Mouse (Mus musculus) forebrain, embryonic 15.5 days (tissue): ENCODE data around the gene Dpt. TPM values are rescaled to one million over a fixed set of nuclear protein-coding genes. Genes with fewer than 3 reads are reported as not detected.
"Not testable (repeated sequence)": the region's sequence is repeated elsewhere in the genome, so short reads cannot be mapped to it uniquely, and the experiment has no call there.

Source experiments
- ATAC-seq: fragments of 200-750 bp; cut with Nextera tagmentation; replicated peaks from 2 replicates; pipeline ENCODE4 v1.8.0; 2017; ENCODE audit warnings: mild to moderate bottlenecking, moderate TSS enrichment, moderate library complexity
- H3K27ac ChIP-seq: fragments of 300-500 bp; sonication (generic); replicated peaks from 2 replicates; pipeline ENCODE4 v1.5.1; 2015; ENCODE audit warnings: mild to moderate bottlenecking, inconsistent platforms
- H3K27me3 ChIP-seq: fragments of 300-500 bp; sonication (generic); 2 replicates; pipeline ENCODE4 v1.6.1; 2015; ENCODE audit warnings: inconsistent platforms
- H3K36me3 ChIP-seq: fragments of 300-500 bp; sonication (generic); 2 replicates; pipeline ENCODE4 v1.6.1; 2015; ENCODE audit warnings: mild to moderate bottlenecking, inconsistent platforms
- H3K4me1 ChIP-seq: fragments of 300-500 bp; sonication (generic); 2 replicates; pipeline ENCODE4 v1.6.1; 2015; ENCODE audit warnings: inconsistent platforms
- H3K4me2 ChIP-seq: fragments of 300-500 bp; sonication (generic); replicated peaks from 2 replicates; pipeline ENCODE4 v1.6.1; 2015; ENCODE audit warnings: mild to moderate bottlenecking, inconsistent platforms
- H3K4me3 ChIP-seq: fragments of 300-500 bp; sonication (generic); 2 replicates; pipeline ENCODE4 v1.5.1; 2015; ENCODE audit warnings: mild to moderate bottlenecking, inconsistent platforms
- H3K9ac ChIP-seq: fragments of 300-500 bp; sonication (generic); replicated peaks from 2 replicates; pipeline ENCODE4 v1.6.1; 2015; ENCODE audit warnings: mild to moderate bottlenecking, inconsistent platforms
- H3K9me3 ChIP-seq: fragments of 300-500 bp; sonication (generic); 2 replicates; pipeline ENCODE4 v1.6.1; 2016; ENCODE audit warnings: inconsistent platforms
- WGBS: fragments of 180-500 bp; shearing (Covaris S2); methylation state at CpG from one replicate; pipeline ENCODE4 v1.1.7; 2015; ENCODE audit warnings: mixed read lengths; 5-methylcytosine and 5-hydroxymethylcytosine counted together
- polyA plus RNA-seq: library from polyadenylated mRNA; unstranded; fragments of >200 nt; fragmentation: Nextera tagmentation; extraction: Ambion mirVana; gene quantifications from 2 replicates; pipeline ENCODE4 v1.2.1, GENCODE M21; 2015

The Dpt gene
- polyA plus RNA-seq: not detected in 2 replicates

GRCm38 (mm10) chr1:164796471-164796870 lies at the start of gene Dpt:
Gene Dpt (plus strand): TSS chr1:164796644.
- Histone ChIP-seq H3K27ac (no peak within 1 kb of the TSS), H3K4me1 (peaks cover 6% of the 10 kb centered on the region; the same call in 1 of the 2 replicates), H3K27me3 (no peaks in the 10 kb centered on the region), H3K4me2 (no peak within 1 kb of the TSS), H3K36me3 (no peaks in the 10 kb centered on the region), H3K9me3 (no peaks in the 10 kb centered on the region), H3K9ac (no peak within 1 kb of the TSS), H3K4me3 (no peak within 1 kb of the TSS)
- ATAC-seq: no peak
- WGBS: 93% methylated on average over 8 of the region's 8 CpGs

GRCm38 (mm10) chr1:164753736-164754135 lies 42.7 kb upstream of the Dpt start:
- H3K36me3 ChIP-seq: no peaks in the 10 kb centered on the region
- no peaks in the 10 kb centered on the region for H3K9me3 ChIP-seq
- H3K4me1 ChIP-seq: no peaks in the 10 kb centered on the region
- H3K9ac ChIP-seq: no peak overlapping the region
- H3K27ac ChIP-seq: no peak overlapping the region
- H3K27me3 ChIP-seq: no peaks in the 10 kb centered on the region
- 97% methylated on average over 4 of the region's 4 CpGs for WGBS
- H3K4me2 ChIP-seq: no peak overlapping the region
- H3K4me3 ChIP-seq: no peak overlapping the region
- no peak for ATAC-seq

DNA sequence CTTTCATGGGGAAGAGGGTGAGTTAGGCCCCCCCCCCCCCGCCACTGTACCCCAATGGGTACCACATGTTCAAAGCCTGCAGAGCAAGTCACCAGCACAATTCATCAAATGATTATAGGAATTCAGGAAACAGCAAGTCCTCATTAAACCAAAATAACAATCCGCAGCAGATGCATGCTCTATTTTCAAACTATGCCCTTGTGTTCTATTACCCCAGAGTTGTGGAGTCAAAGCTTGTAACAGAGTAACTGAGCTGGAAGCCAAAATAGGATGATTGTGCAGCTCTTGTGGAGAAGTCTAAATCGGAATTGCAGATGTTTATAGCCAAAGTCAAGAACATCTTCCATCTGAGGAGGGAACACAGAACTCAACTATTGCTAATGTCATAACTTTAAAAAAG lies 40.8 kb upstream of the Dpt start:
- no peak overlapping the region for H3K4me3 ChIP-seq
- WGBS: 82% methylated on average over 3 of the region's 3 CpGs

DNA sequence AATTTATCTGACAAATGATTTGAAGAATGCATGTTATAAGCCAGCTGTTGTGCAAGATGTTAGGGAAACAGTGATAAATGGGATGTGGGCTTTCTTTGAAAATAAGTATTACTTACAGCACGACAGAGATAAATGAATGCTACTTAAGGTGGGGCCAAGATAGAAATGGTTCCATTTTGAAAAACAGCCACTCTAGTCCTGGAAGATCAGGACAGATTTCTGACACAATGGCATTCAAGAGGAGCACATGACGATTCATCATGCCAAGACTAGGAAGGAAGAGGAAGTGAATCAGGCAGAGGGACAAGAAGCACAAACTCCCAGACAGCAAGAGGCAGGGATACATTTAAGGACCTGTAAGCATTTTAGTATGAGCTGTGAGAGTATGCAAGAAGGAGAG lies 39.5 kb upstream of the Dpt start:
- H3K27me3 ChIP-seq: no peaks in the 10 kb centered on the region
- no peak for ATAC-seq
- H3K4me1 ChIP-seq: no peaks in the 10 kb centered on the region
- H3K4me3 ChIP-seq: no peak overlapping the region
- no peak overlapping the region for H3K4me2 ChIP-seq
- WGBS: 78% methylated on average over 2 of the region's 2 CpGs
- H3K9ac ChIP-seq: no peak overlapping the region
- no peaks in the 10 kb centered on the region for H3K36me3 ChIP-seq
- no peak overlapping the region for H3K27ac ChIP-seq
- no peaks in the 10 kb centered on the region for H3K9me3 ChIP-seq

More for the DNA sequence above, 40.8 kb upstream of the Dpt start:
- ATAC-seq: no peak
- no peak overlapping the region for H3K4me2 ChIP-seq
- H3K4me1 ChIP-seq: no peaks in the 10 kb centered on the region
- H3K27ac ChIP-seq: no peak overlapping the region
- no peaks in the 10 kb centered on the region for H3K27me3 ChIP-seq
- H3K9me3 ChIP-seq: no peaks in the 10 kb centered on the region
- H3K36me3 ChIP-seq: no peaks in the 10 kb centered on the region
- no peak overlapping the region for H3K9ac ChIP-seq

DNA sequence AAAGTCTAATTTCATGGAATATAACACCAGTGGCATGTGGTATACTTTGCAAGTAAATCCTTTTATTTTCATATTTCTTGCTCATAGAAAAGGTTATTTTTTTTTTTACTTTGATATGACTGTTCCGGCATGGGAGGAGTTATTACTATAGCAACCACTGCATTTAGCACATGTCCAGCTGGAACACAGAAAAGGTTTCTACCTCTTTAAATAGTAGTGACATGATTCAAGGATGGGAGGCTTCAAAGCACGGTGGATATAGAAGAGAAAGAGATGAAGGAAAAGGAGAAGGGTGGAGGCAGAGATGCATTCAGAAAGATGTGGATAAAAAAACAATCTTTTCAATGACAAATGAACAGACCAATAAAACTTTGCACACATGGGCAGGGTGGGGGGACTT lies 38.0 kb upstream of the Dpt start:
- Histone ChIP-seq H3K4me3 (no peak overlapping the region), H3K4me1 (no peaks in the 10 kb centered on the region), H3K36me3 (no peaks in the 10 kb centered on the region), H3K27me3 (no peaks in the 10 kb centered on the region), H3K27ac (no peak overlapping the region), H3K9ac (no peak overlapping the region), H3K9me3 (no peaks in the 10 kb centered on the region), H3K4me2 (no peak overlapping the region)
- WGBS: 75% methylated on average over 2 of the region's 2 CpGs
- ATAC-seq: no peak

DNA sequence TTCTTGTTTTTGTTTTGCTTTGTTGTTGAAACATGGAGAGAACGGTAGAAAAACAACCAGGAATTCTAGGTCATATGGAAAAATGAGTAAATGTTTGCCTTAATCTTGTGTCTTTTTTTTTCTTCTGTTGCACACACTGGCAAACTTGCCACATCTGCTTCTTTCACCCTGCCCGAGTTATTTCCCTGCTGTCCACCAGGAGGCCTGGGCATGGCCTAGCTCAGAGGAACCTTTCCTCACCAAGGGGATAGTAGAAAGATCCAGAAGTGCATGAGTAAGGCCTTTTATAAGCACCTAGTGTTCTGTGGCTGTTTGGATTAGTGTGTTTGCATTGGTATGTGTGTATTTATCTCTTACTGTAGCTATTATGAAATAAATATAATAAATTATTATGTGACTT lies 34.2 kb upstream of the Dpt start:
- H3K27me3 ChIP-seq: no peaks in the 10 kb centered on the region
- H3K4me1 ChIP-seq: no peaks in the 10 kb centered on the region
- no peaks in the 10 kb centered on the region for H3K36me3 ChIP-seq
- H3K4me3 ChIP-seq: no peak overlapping the region
- H3K4me2 ChIP-seq: no peak overlapping the region
- ATAC-seq: no peak
- WGBS: 68% methylated on average over 2 of the region's 2 CpGs
- H3K9me3 ChIP-seq: no peaks in the 10 kb centered on the region
- H3K27ac ChIP-seq: no peak overlapping the region
- H3K9ac ChIP-seq: no peak overlapping the region

DNA sequence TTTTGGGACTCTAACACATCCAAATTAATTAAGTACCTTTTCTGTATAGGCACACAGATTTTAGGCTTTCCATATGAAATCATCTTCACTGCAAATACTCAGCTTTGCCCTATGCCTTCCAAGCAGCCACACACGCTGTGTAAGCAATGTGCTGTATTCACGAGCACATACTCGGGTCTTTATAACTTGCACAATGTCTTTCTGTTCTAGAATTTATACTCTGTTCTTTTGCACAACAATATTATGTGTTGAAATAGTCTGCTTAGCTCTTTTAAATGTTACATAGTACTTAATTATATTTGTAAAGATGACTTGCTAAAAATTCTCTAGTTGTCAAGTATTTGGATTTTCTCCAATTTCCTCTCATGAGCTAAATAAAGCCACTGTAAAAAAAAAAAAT lies 29.8 kb upstream of the Dpt start:
- H3K4me3 ChIP-seq: no peak overlapping the region
- no peaks in the 10 kb centered on the region for H3K36me3 ChIP-seq
- no peaks in the 10 kb centered on the region for H3K27me3 ChIP-seq
- H3K27ac ChIP-seq: no peak overlapping the region
- 69% methylated on average over 3 of the region's 3 CpGs for WGBS
- no peak for ATAC-seq
- H3K4me1 ChIP-seq: no peaks in the 10 kb centered on the region
- no peaks in the 10 kb centered on the region for H3K9me3 ChIP-seq
- no peak overlapping the region for H3K9ac ChIP-seq
- no peak overlapping the region for H3K4me2 ChIP-seq

DNA sequence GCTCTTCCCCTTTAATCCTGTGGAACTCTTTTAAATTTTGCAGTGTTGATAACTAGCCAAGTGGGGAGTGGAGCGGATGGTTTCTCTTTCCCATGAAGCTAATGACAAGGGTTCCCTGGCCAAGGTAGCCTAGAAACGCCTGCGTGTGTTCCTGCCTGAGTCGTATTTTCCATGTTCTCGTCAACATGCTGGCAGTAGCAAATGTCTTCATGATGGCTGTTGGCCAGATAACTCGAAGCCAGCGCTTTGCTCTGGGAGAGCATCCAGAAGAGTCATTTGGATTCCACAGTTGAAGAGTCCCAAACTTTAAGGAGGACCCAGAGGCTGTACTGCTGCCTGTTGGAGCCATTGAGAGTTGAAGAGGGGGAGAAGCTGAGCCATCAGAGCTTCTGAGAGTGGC lies 25.8 kb upstream of the Dpt start:
- Histone ChIP-seq H3K9ac (no peak overlapping the region), H3K4me2 (no peak overlapping the region), H3K4me3 (no peak overlapping the region), H3K9me3 (no peaks in the 10 kb centered on the region), H3K36me3 (no peaks in the 10 kb centered on the region), H3K4me1 (no peaks in the 10 kb centered on the region), H3K27me3 (no peaks in the 10 kb centered on the region), H3K27ac (no peak overlapping the region)
- WGBS: 64% methylated on average over 7 of the region's 7 CpGs
- ATAC-seq: peak; percentile 64

GRCm38 (mm10) chr1:164780851-164781510 lies 15.5 kb upstream of the Dpt start:
- Histone ChIP-seq H3K9me3 (no peaks in the 10 kb centered on the region), H3K36me3 (no peaks in the 10 kb centered on the region), H3K27me3 (no peaks in the 10 kb centered on the region), H3K4me3 (no peak overlapping the region), H3K4me2 (no peak overlapping the region), H3K9ac (no peak overlapping the region), H3K4me1 (no peaks in the 10 kb centered on the region), H3K27ac (no peak overlapping the region)
- no peak for ATAC-seq
- WGBS: 55% methylated on average over 7 of the region's 7 CpGs

DNA sequence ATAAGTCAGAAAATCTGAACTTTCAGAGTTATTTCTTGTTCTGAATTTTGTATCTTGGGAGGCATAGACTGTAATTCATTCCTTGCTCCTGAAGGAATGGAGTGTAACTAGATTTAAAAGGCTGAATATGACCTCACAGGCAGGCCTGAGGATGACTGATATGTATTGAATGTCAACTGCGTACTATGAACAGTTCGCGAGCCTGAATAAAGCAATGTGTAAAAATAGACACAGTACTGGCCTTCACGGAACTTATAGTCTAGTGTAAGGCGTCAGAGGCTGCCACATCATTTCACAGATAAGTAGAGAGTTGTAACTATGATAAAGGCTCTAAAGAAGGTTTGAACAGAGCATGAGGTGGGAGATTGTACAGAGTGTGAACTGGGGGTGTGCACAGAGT lies 10.3 kb upstream of the Dpt start:
- no peak overlapping the region for H3K4me2 ChIP-seq
- H3K27ac ChIP-seq: no peak overlapping the region
- ATAC-seq: no peak
- H3K9ac ChIP-seq: no peak overlapping the region
- H3K27me3 ChIP-seq: no peaks in the 10 kb centered on the region
- H3K4me1 ChIP-seq: no peaks in the 10 kb centered on the region
- no peaks in the 10 kb centered on the region for H3K9me3 ChIP-seq
- H3K4me3 ChIP-seq: no peak overlapping the region
- H3K36me3 ChIP-seq: no peaks in the 10 kb centered on the region
- WGBS: 93% methylated on average over 5 of the region's 5 CpGs

- no peaks in the 10 kb centered on the region for H3K4me1 ChIP-seq
- WGBS: 72% methylated on average over 7 of the region's 7 CpGs
Observed at GRCm38 (mm10) chr1:164787771-164788170, 8.7 kb upstream of the Dpt start.

DNA sequence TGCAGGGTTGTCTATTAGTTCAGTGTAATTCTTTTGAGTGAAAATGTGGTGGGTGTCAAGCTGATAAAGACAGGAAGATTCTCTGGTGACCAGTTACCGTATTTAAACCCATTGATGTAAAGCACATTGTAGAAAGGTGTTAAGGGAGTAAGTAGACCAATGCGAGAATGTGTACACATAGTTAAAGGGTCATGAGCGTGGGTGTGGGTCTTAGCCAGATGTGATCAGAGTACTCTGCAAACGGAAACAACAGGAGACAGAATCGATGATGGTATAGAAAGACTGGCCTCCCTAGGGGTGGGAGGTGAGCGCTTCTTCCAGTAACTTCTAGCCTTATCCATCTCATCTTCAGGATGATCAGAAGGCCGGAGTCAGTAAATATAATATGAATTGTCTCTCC lies 8.2 kb upstream of the Dpt start:
- Histone ChIP-seq H3K4me1 (no peaks in the 10 kb centered on the region), H3K4me2 (no peak overlapping the region), H3K27ac (no peak overlapping the region), H3K9ac (no peak overlapping the region), H3K4me3 (no peak overlapping the region), H3K36me3 (no peaks in the 10 kb centered on the region), H3K27me3 (no peaks in the 10 kb centered on the region), H3K9me3 (no peaks in the 10 kb centered on the region)
- 92% methylated on average over 7 of the region's 7 CpGs for WGBS
- ATAC-seq: no peak

More at GRCm38 (mm10) chr1:164787771-164788170, 8.7 kb upstream of the Dpt start:
- no peaks in the 10 kb centered on the region for H3K27me3 ChIP-seq
- H3K9me3 ChIP-seq: no peaks in the 10 kb centered on the region
- no peak overlapping the region for H3K4me3 ChIP-seq
- H3K27ac ChIP-seq: no peak overlapping the region
- no peak overlapping the region for H3K4me2 ChIP-seq
- no peak for ATAC-seq
- no peak overlapping the region for H3K9ac ChIP-seq
- no peaks in the 10 kb centered on the region for H3K36me3 ChIP-seq

- not testable (repeated sequence) for H3K36me3 ChIP-seq, H3K9ac ChIP-seq, H3K4me3 ChIP-seq, ATAC-seq, H3K9me3 ChIP-seq, H3K27me3 ChIP-seq, H3K4me2 ChIP-seq, H3K4me1 ChIP-seq, H3K27ac ChIP-seq
- WGBS: 95% methylated on average over 12 of the region's 12 CpGs
Observed at GRCm38 (mm10) chr1:164790296-164790695, 6.1 kb upstream of the Dpt start.
